Mouse (Mus musculus): ENCODE measurements at regions not wholly inside any gene's neighbourhood (a gene's known extent, or its start where the extent isn't known, plus 50 kb on each side); places are given as distances from the start of the nearest gene placed in this dataset.

- Histone ChIP-seq H3K9ac (no peak overlapping the region), H3K4me2 (replicated peaks) (no peak overlapping the region), H3K36me3 (replicated peaks; ENCODE audit: control insufficient read depth, insufficient read depth) (no peaks in the 10 kb centered on the region), H3K4me3 (replicated peaks; ENCODE audit: low read length) (no peak overlapping the region), H3K27ac (no peak overlapping the region), H3K9me3 (ENCODE audit: control insufficient read depth, low read length) (no peaks in the 10 kb centered on the region), H3K27me3 (ENCODE audit: control insufficient read depth, insufficient read depth, low read length) (no peaks in the 10 kb centered on the region), H3K4me1 (replicated peaks; ENCODE audit: control insufficient read depth, insufficient read depth, low read length) (no peaks in the 10 kb centered on the region)
- ATAC-seq (ENCODE audit: low FRiP score), result peak; percentile 70; the same call in 1 of the 2 replicates
- 84% methylated on average over 9 of the region's 9 CpGs for WGBS
- DNase-seq (ENCODE audit: low spot score), result no peak
Observed at GRCm38 (mm10) chr11:23996250-23996649, 78.6 kb downstream of the A830031A19Rik start.

GRCm38 (mm10) chr11:23994160-23994559, 80.7 kb downstream of the A830031A19Rik start:
- Histone ChIP-seq H3K9ac (no peak overlapping the region), H3K27me3 (ENCODE audit: control insufficient read depth, insufficient read depth, low read length) (no peaks in the 10 kb centered on the region), H3K4me1 (replicated peaks; ENCODE audit: control insufficient read depth, insufficient read depth, low read length) (no peaks in the 10 kb centered on the region), H3K9me3 (ENCODE audit: control insufficient read depth, low read length) (no peaks in the 10 kb centered on the region), H3K36me3 (replicated peaks; ENCODE audit: control insufficient read depth, insufficient read depth) (no peaks in the 10 kb centered on the region), H3K4me3 (replicated peaks; ENCODE audit: low read length) (no peak overlapping the region), H3K27ac (no peak overlapping the region), H3K4me2 (replicated peaks) (no peak overlapping the region)
- ATAC-seq (ENCODE audit: low FRiP score) (no peak), DNase-seq (ENCODE audit: low spot score) (no peak)

- Histone ChIP-seq H3K4me3 (replicated peaks; ENCODE audit: low read length) (no peak overlapping the region), H3K27me3 (ENCODE audit: control insufficient read depth, insufficient read depth, low read length) (no peaks in the 10 kb centered on the region), H3K4me2 (replicated peaks) (no peak overlapping the region), H3K4me1 (replicated peaks; ENCODE audit: control insufficient read depth, insufficient read depth, low read length) (no peaks in the 10 kb centered on the region), H3K9ac (no peak overlapping the region), H3K36me3 (replicated peaks; ENCODE audit: control insufficient read depth, insufficient read depth) (no peaks in the 10 kb centered on the region), H3K27ac (no peak overlapping the region), H3K9me3 (ENCODE audit: control insufficient read depth, low read length) (no peaks in the 10 kb centered on the region)
- ATAC-seq (ENCODE audit: low FRiP score), result no peak
- WGBS, result 72% methylated on average over 7 of the region's 7 CpGs
- no peak for DNase-seq (ENCODE audit: low spot score)
Observed at GRCm38 (mm10) chr11:23987532-23988450, 87.1 kb downstream of the A830031A19Rik start.

- Histone ChIP-seq H3K27me3 (ENCODE audit: control insufficient read depth, insufficient read depth, low read length) (no peaks in the 10 kb centered on the region), H3K4me2 (replicated peaks) (no peak overlapping the region), H3K4me3 (replicated peaks; ENCODE audit: low read length) (no peak overlapping the region), H3K9ac (no peak overlapping the region), H3K4me1 (replicated peaks; ENCODE audit: control insufficient read depth, insufficient read depth, low read length) (no peaks in the 10 kb centered on the region), H3K36me3 (replicated peaks; ENCODE audit: control insufficient read depth, insufficient read depth) (no peaks in the 10 kb centered on the region), H3K9me3 (ENCODE audit: control insufficient read depth, low read length) (no peaks in the 10 kb centered on the region), H3K27ac (no peak overlapping the region)
- no peak for ATAC-seq (ENCODE audit: low FRiP score)
- no peak for DNase-seq (ENCODE audit: low spot score)
- 85% methylated on average over 3 of the region's 3 CpGs for WGBS
Observed at GRCm38 (mm10) chr11:23985231-23985630, 89.6 kb downstream of the A830031A19Rik start.

GRCm38 (mm10) chr11:23979332-23979731, 84.3 kb upstream of the Papolg start:
- no peak overlapping the region for H3K27ac ChIP-seq
- H3K9ac ChIP-seq, result no peak overlapping the region
- H3K27me3 ChIP-seq (ENCODE audit: control insufficient read depth, insufficient read depth, low read length), result no peaks in the 10 kb centered on the region
- no peak overlapping the region for H3K4me3 ChIP-seq (replicated peaks; ENCODE audit: low read length)
- peak; percentile 88 for ATAC-seq (ENCODE audit: low FRiP score)
- WGBS, result 13% methylated on average over 5 of the region's 5 CpGs
- peak; percentile 89 for DNase-seq (ENCODE audit: low spot score)
- no peaks in the 10 kb centered on the region for H3K9me3 ChIP-seq (ENCODE audit: control insufficient read depth, low read length)
- H3K4me1 ChIP-seq (replicated peaks; ENCODE audit: control insufficient read depth, insufficient read depth, low read length), result no peaks in the 10 kb centered on the region
- H3K4me2 ChIP-seq (replicated peaks), result no peak overlapping the region
- no peaks in the 10 kb centered on the region for H3K36me3 ChIP-seq (replicated peaks; ENCODE audit: control insufficient read depth, insufficient read depth)

GRCm38 (mm10) chr11:23978300-23978699, 83.2 kb upstream of the Papolg start:
- no peak overlapping the region for H3K4me3 ChIP-seq (replicated peaks; ENCODE audit: low read length)
- no peaks in the 10 kb centered on the region for H3K9me3 ChIP-seq (ENCODE audit: control insufficient read depth, low read length)
- no peaks in the 10 kb centered on the region for H3K4me1 ChIP-seq (replicated peaks; ENCODE audit: control insufficient read depth, insufficient read depth, low read length)
- H3K9ac ChIP-seq, result no peak overlapping the region
- WGBS, result 75% methylated on average over 5 of the region's 5 CpGs
- ATAC-seq (ENCODE audit: low FRiP score), result no peak; the same call in 1 of the 2 replicates
- no peak overlapping the region for H3K27ac ChIP-seq
- DNase-seq (ENCODE audit: low spot score), result no peak
- H3K27me3 ChIP-seq (ENCODE audit: control insufficient read depth, insufficient read depth, low read length), result no peaks in the 10 kb centered on the region
- H3K36me3 ChIP-seq (replicated peaks; ENCODE audit: control insufficient read depth, insufficient read depth), result no peaks in the 10 kb centered on the region
- H3K4me2 ChIP-seq (replicated peaks), result no peak overlapping the region

- no peak for DNase-seq (ENCODE audit: low spot score)
- Histone ChIP-seq H3K27ac (no peak overlapping the region), H3K27me3 (ENCODE audit: control insufficient read depth, insufficient read depth, low read length) (no peaks in the 10 kb centered on the region), H3K4me1 (replicated peaks; ENCODE audit: control insufficient read depth, insufficient read depth, low read length) (no peaks in the 10 kb centered on the region), H3K4me2 (replicated peaks) (no peak overlapping the region), H3K9ac (no peak overlapping the region), H3K36me3 (replicated peaks; ENCODE audit: control insufficient read depth, insufficient read depth) (no peaks in the 10 kb centered on the region), H3K9me3 (ENCODE audit: control insufficient read depth, low read length) (no peaks in the 10 kb centered on the region), H3K4me3 (replicated peaks; ENCODE audit: low read length) (no peak overlapping the region)
- ATAC-seq (ENCODE audit: low FRiP score), result no peak
- WGBS, result 84% methylated on average over 8 of the region's 8 CpGs
Observed at GRCm38 (mm10) chr11:23977096-23977495, 82.0 kb upstream of the Papolg start.

GRCm38 (mm10) chr11:23954323-23954722, 59.3 kb upstream of the Papolg start:
- DNase-seq (ENCODE audit: low spot score), result peak; percentile 76
- H3K4me3 ChIP-seq (replicated peaks; ENCODE audit: low read length), result no peak overlapping the region
- H3K4me1 ChIP-seq (replicated peaks; ENCODE audit: control insufficient read depth, insufficient read depth, low read length), result no peaks in the 10 kb centered on the region
- no peak overlapping the region for H3K27ac ChIP-seq
- H3K4me2 ChIP-seq (replicated peaks), result peak overlapping the region; percentile 13; the same call in 1 of the 2 replicates
- H3K36me3 ChIP-seq (replicated peaks; ENCODE audit: control insufficient read depth, insufficient read depth), result no peaks in the 10 kb centered on the region
- H3K9ac ChIP-seq, result 0 out of 2 replicates have a peak overlapping the region, but pooled peaks have one; percentile 9
- no peaks in the 10 kb centered on the region for H3K27me3 ChIP-seq (ENCODE audit: control insufficient read depth, insufficient read depth, low read length)
- ATAC-seq (ENCODE audit: low FRiP score), result no peak
- WGBS, result 2% methylated on average over 4 of the region's 4 CpGs
- no peaks in the 10 kb centered on the region for H3K9me3 ChIP-seq (ENCODE audit: control insufficient read depth, low read length)

- ATAC-seq (ENCODE audit: low FRiP score) (no peak), DNase-seq (ENCODE audit: low spot score) (no peak)
- Histone ChIP-seq H3K9ac (no peak overlapping the region), H3K27me3 (ENCODE audit: control insufficient read depth, insufficient read depth, low read length) (no peaks in the 10 kb centered on the region), H3K4me1 (replicated peaks; ENCODE audit: control insufficient read depth, insufficient read depth, low read length) (no peaks in the 10 kb centered on the region), H3K36me3 (replicated peaks; ENCODE audit: control insufficient read depth, insufficient read depth) (no peaks in the 10 kb centered on the region), H3K27ac (no peak overlapping the region), H3K4me3 (replicated peaks; ENCODE audit: low read length) (no peak overlapping the region), H3K4me2 (replicated peaks) (no peak overlapping the region), H3K9me3 (ENCODE audit: control insufficient read depth, low read length) (peaks cover 7% of the 10 kb centered on the region; the same call in 1 of the 2 replicates)
Observed at GRCm38 (mm10) chr11:23945966-23946365, 50.9 kb upstream of the Papolg start.
